Mouse (Mus musculus) inflammation-experienced regulatory T-cells, adult 6 months (primary cell): ENCODE measurements around the gene Kdelr1. TPM values are rescaled to one million over a fixed set of nuclear protein-coding genes. Genes with fewer than 3 reads are reported as not detected.

Experiments
- ATAC-seq: one replicate; pipeline ENCODE4 v1.8.0; 2017
- polyA plus RNA-seq, 3 experiments: library from polyadenylated mRNA; unstranded; fragments of 100-300 nt; shearing (Covaris generic); gene quantifications; one replicate each; pipeline ENCODE4 v1.2.1; 2017

The Kdelr1 gene
- polyA plus RNA-seq, 3 experiments from 2014 or later, result 18.9 to 39.3 (median 36.9) TPM

GRCm38 (mm10) chr7:45917004-45917704 is 44.6 kb downstream of the Kdelr1 start:
- ATAC-seq, result no peak

- ATAC-seq, result no peak
Observed at GRCm38 (mm10) chr7:45917926-45918325, 45.4 kb downstream of the Kdelr1 start.

GRCm38 (mm10) chr7:45919083-45919671 is 46.6 kb downstream of the Kdelr1 start:
- ATAC-seq, result no peak

- ATAC-seq, result no peak
Observed at GRCm38 (mm10) chr7:45919761-45920160, 47.2 kb downstream of the Kdelr1 start.

GRCm38 (mm10) chr7:45920583-45921241 is 48.1 kb downstream of the Kdelr1 start:
- ATAC-seq, result no peak

GRCm38 (mm10) chr7:45921242-45921621 is 48.7 kb downstream of the Kdelr1 start, which contains the start of gene Emp3:
Gene Emp3, minus strand, starts transcription at chr7:45921404.
- no peak for ATAC-seq

- no peak for ATAC-seq
Observed at GRCm38 (mm10) chr7:45921950-45922600, 49.5 kb downstream of the Kdelr1 start.

- ATAC-seq, result peak; percentile 87
Observed at GRCm38 (mm10) chr7:45922928-45923761, 50.6 kb downstream of the Kdelr1 start.

GRCm38 (mm10) chr7:45923762-45924428 is 51.3 kb downstream of the Kdelr1 start, which contains the start of gene Ccdc114:
Gene Ccdc114, plus strand, starts transcription at chr7:45924072.
- no peak for ATAC-seq

GRCm38 (mm10) chr7:45924429-45924816 is 51.9 kb downstream of the Kdelr1 start:
- no peak for ATAC-seq

- ATAC-seq, result no peak
Observed at GRCm38 (mm10) chr7:45928626-45929295, 56.2 kb downstream of the Kdelr1 start.

- no peak for ATAC-seq
Observed at GRCm38 (mm10) chr7:45929688-45930087, 57.1 kb downstream of the Kdelr1 start.

Other genes with a start within 250 kb of the Kdelr1 start
- under 1 TPM in 1 of 3 experiments, not detected in 2; 0.17 TPM for gene Rasip1, start 245.3 kb upstream of the Kdelr1 start, polyA plus RNA-seq
- gene Mamstr, start 232.8 kb upstream of the Kdelr1 start, polyA plus RNA-seq, result not detected
- gene Fut2, start 206.4 kb upstream of the Kdelr1 start, polyA plus RNA-seq, result not detected
- not detected for gene Ntn5, start 188.8 kb upstream of the Kdelr1 start, polyA plus RNA-seq
- under 1 TPM in 1 of 3 experiments, not detected in 2; 0.22 TPM for gene Sec1, start 178.4 kb upstream of the Kdelr1 start, polyA plus RNA-seq
- gene Car11, start 172.9 kb upstream of the Kdelr1 start, polyA plus RNA-seq, result 1 to 10 TPM in 2 of 3 experiments, not detected in 1; 1.5 TPM
- 1 to 10 TPM; 3.1 to 8.6 (median 6.5) TPM for gene Dbp, start 167.7 kb upstream of the Kdelr1 start, polyA plus RNA-seq
- gene Rpl18, start 157.3 kb upstream of the Kdelr1 start, polyA plus RNA-seq, result 1,000 to 10,000 TPM; 1,609 to 2,946 (median 2,383) TPM
- 10 to 100 TPM; 12.1 to 17.3 (median 15.5) TPM for gene Sphk2, start 154.8 kb upstream of the Kdelr1 start, polyA plus RNA-seq
- under 1 TPM in 2 of 3 experiments, not detected in 1; 0.63 to 0.80 TPM for gene Fam83e, start 151.6 kb upstream of the Kdelr1 start, polyA plus RNA-seq
- gene Spaca4, start 147.0 kb upstream of the Kdelr1 start, polyA plus RNA-seq, result not detected
- under 1 TPM in 1 of 3 experiments, not detected in 2; 0.58 TPM for gene Lmtk3, start 89.0 kb upstream of the Kdelr1 start, polyA plus RNA-seq
- 1 to 10 TPM; 3.4 to 6.4 (median 3.8) TPM for gene Sult2b1, start 88.1 kb upstream of the Kdelr1 start, polyA plus RNA-seq
- 10 to 100 TPM; 11.9 to 19.8 (median 16.7) TPM for gene Cyth2, start 58.2 kb upstream of the Kdelr1 start, polyA plus RNA-seq
- gene Kcnj14, start 48.0 kb upstream of the Kdelr1 start, polyA plus RNA-seq, result not detected
- gene Grwd1, start 41.8 kb upstream of the Kdelr1 start, polyA plus RNA-seq, result 10 to 100 TPM; 16.5 to 29.3 (median 27.2) TPM
- not detected for gene Grin2d, start 5.6 kb downstream of the Kdelr1 start, polyA plus RNA-seq
- under 1 TPM in 1 of 3 experiments, not detected in 2; 0.52 TPM for gene Syngr4, start 23.9 kb downstream of the Kdelr1 start, polyA plus RNA-seq
- gene Tmem143, start 24.2 kb downstream of the Kdelr1 start, polyA plus RNA-seq, result 1 to 10 TPM; 3.7 to 7.0 (median 5.0) TPM
- 100 to 1,000 TPM; 512 to 771 (median 583) TPM for gene Emp3, start 48.6 kb downstream of the Kdelr1 start, polyA plus RNA-seq
- gene Ccdc114, start 51.3 kb downstream of the Kdelr1 start, polyA plus RNA-seq, result 1 to 10 TPM; 1.4 to 1.8 (median 1.4) TPM
- gene Abcc6, start 157.5 kb downstream of the Kdelr1 start, polyA plus RNA-seq, result not detected
- gene Nomo1, start 160.9 kb downstream of the Kdelr1 start, polyA plus RNA-seq, result 10 to 100 TPM; 18.2 to 22.0 (median 21.4) TPM
- gene Kcnj11, start 228.0 kb downstream of the Kdelr1 start, polyA plus RNA-seq, result not detected